Mouse (Mus musculus) activated CD4-positive, CD25-positive, alpha-beta regulatory T cell, adult 4 months (primary cell): ENCODE data around the gene Mrps10. TPM values are rescaled to one million over a fixed set of nuclear protein-coding genes. Genes with fewer than 3 reads are reported as not detected.

Source experiments
- polyA plus RNA-seq, 2 experiments: library from polyadenylated mRNA; unstranded; fragments of 100-300 nt; shearing (Covaris generic); gene quantifications; one replicate each; pipeline ENCODE4 v1.2.1; 2017

Gene Mrps10
- polyA plus RNA-seq, 2 experiments from 2014 or later, result 30.8 to 36.4 TPM

Other genes with a start within 250 kb of the Mrps10 start
- gene Guca1b, start 16.5 kb downstream of the Mrps10 start, polyA plus RNA-seq, result 1 to 10 TPM; 1.1 TPM
- gene Guca1a, start 31.7 kb downstream of the Mrps10 start, polyA plus RNA-seq, result not detected
- under 1 TPM in 1 of 2 experiments, not detected in 1; 0.15 TPM for gene AI661453, start 67.7 kb downstream of the Mrps10 start, polyA plus RNA-seq
- not detected for gene 1700001C19Rik, start 68.5 kb downstream of the Mrps10 start, polyA plus RNA-seq
- gene Taf8, start 133.4 kb downstream of the Mrps10 start, polyA plus RNA-seq, result 10 to 100 TPM; 51.5 to 61.3 TPM
- 100 to 1,000 TPM; 133 to 141 TPM for gene Ccnd3, start 136.2 kb downstream of the Mrps10 start, polyA plus RNA-seq
- 10 to 100 TPM in 1 of 2 experiments, 1 to 10 TPM in 1; 6.6 to 10.8 TPM for gene Bysl, start 242.6 kb downstream of the Mrps10 start, polyA plus RNA-seq
- 10 to 100 TPM; 23.6 to 30.0 TPM for gene Med20, start 242.7 kb downstream of the Mrps10 start, polyA plus RNA-seq
- 1 to 10 TPM in 1 of 2 experiments, under 1 TPM in 1; 0.89 to 1.1 TPM for gene Gm20517, start 242.7 kb downstream of the Mrps10 start, polyA plus RNA-seq